Mouse (Mus musculus) kidney, embryonic 15.5 days (tissue): ENCODE results near the gene Anxa5. TPM values are rescaled to one million over a fixed set of nuclear protein-coding genes. Genes with fewer than 3 reads are reported as not detected.

Source experiments
- ATAC-seq: fragments of 200-750 bp; cut with Nextera tagmentation; replicated peaks from 2 replicates; pipeline ENCODE4 v1.8.0; 2017; ENCODE audit warnings: moderate TSS enrichment; ENCODE audit not compliant: low FRiP score
- H3K27ac ChIP-seq: fragments of 300-500 bp; sonication (generic); 2 replicates; pipeline ENCODE4 v1.5.1; 2015; ENCODE audit warnings: mild to moderate bottlenecking, inconsistent platforms
- H3K27me3 ChIP-seq: fragments of 300-500 bp; sonication (generic); 2 replicates; pipeline ENCODE4 v1.6.1; 2015; ENCODE audit warnings: inconsistent platforms
- H3K36me3 ChIP-seq: fragments of 300-500 bp; sonication (generic); 2 replicates; pipeline ENCODE4 v1.6.1; 2015; ENCODE audit warnings: inconsistent platforms
- H3K4me1 ChIP-seq: fragments of 300-500 bp; sonication (generic); 2 replicates; pipeline ENCODE4 v1.6.1; 2015; ENCODE audit warnings: inconsistent platforms
- H3K4me2 ChIP-seq: fragments of 300-500 bp; sonication (generic); 2 replicates; pipeline ENCODE4 v1.6.1; 2015; ENCODE audit warnings: moderate library complexity, mild to moderate bottlenecking, inconsistent platforms
- H3K4me3 ChIP-seq: fragments of 300-500 bp; sonication (generic); replicated peaks from 2 replicates; pipeline ENCODE4 v1.5.1; 2015; ENCODE audit warnings: mild to moderate bottlenecking, inconsistent platforms
- H3K9ac ChIP-seq: fragments of 300-500 bp; sonication (generic); 2 replicates; pipeline ENCODE4 v1.6.1; 2015; ENCODE audit warnings: mild to moderate bottlenecking, inconsistent platforms
- H3K9me3 ChIP-seq: fragments of 300-500 bp; sonication (generic); replicated peaks from 2 replicates; pipeline ENCODE4 v1.6.1; 2016; ENCODE audit warnings: inconsistent platforms
- WGBS: fragments of 180-500 bp; shearing (Covaris S2); methylation state at CpG from one replicate; pipeline ENCODE4 v1.1.7; 2015; ENCODE audit warnings: mixed read lengths; 5-methylcytosine and 5-hydroxymethylcytosine counted together
- polyA plus RNA-seq: library from polyadenylated mRNA; unstranded; fragments of >200 nt; fragmentation: Nextera tagmentation; extraction: Ambion mirVana; gene quantifications from 2 replicates; pipeline ENCODE4 v1.2.1, GENCODE M21; 2015

Gene Anxa5
- polyA plus RNA-seq, 1 experiment from 2014 or later, result 314 TPM

- Histone ChIP-seq H3K4me2 (no peak overlapping the region), H3K27ac (no peak overlapping the region), H3K27me3 (no peaks in the 10 kb centered on the region), H3K4me1 (peaks cover 3% of the 10 kb centered on the region; the same call in 1 of the 2 replicates), H3K36me3 (peaks cover 7% of the 10 kb centered on the region), H3K4me3 (no peak overlapping the region), H3K9ac (no peak overlapping the region), H3K9me3 (no peaks in the 10 kb centered on the region)
- 84% methylated on average over 7 of the region's 7 CpGs for WGBS
- ATAC-seq, result no peak
Measured at GRCm38 (mm10) chr3:36467632-36468031, 8.1 kb downstream of the Anxa5 start.

GRCm38 (mm10) chr3:36465538-36465937 is 10.2 kb downstream of the Anxa5 start:
- no peak overlapping the region for H3K4me3 ChIP-seq
- H3K4me2 ChIP-seq, result no peak overlapping the region
- no peaks in the 10 kb centered on the region for H3K27me3 ChIP-seq
- 70% methylated on average over 7 of the region's 7 CpGs for WGBS
- ATAC-seq, result no peak
- H3K27ac ChIP-seq, result no peak overlapping the region
- H3K4me1 ChIP-seq, result peaks cover 3% of the 10 kb centered on the region; the same call in 1 of the 2 replicates
- H3K36me3 ChIP-seq, result peaks cover 25% of the 10 kb centered on the region
- no peaks in the 10 kb centered on the region for H3K9me3 ChIP-seq
- no peak overlapping the region for H3K9ac ChIP-seq

- H3K4me1 ChIP-seq, result peaks cover 3% of the 10 kb centered on the region; the same call in 1 of the 2 replicates
- no peak overlapping the region for H3K9ac ChIP-seq
- H3K27ac ChIP-seq, result no peak overlapping the region
- no peak for ATAC-seq
- peaks cover 54% of the 10 kb centered on the region for H3K36me3 ChIP-seq
- H3K4me3 ChIP-seq, result no peak overlapping the region
- H3K9me3 ChIP-seq, result no peaks in the 10 kb centered on the region
- H3K4me2 ChIP-seq, result no peak overlapping the region
- H3K27me3 ChIP-seq, result no peaks in the 10 kb centered on the region
- 29% methylated on average over 1 of the region's 1 CpGs for WGBS
Measured at GRCm38 (mm10) chr3:36462348-36462747, 13.3 kb downstream of the Anxa5 start.

GRCm38 (mm10) chr3:36461819-36462218 is 13.9 kb downstream of the Anxa5 start:
- Histone ChIP-seq H3K27me3 (no peaks in the 10 kb centered on the region), H3K27ac (no peak overlapping the region), H3K9me3 (no peaks in the 10 kb centered on the region), H3K36me3 (peaks cover 60% of the 10 kb centered on the region), H3K4me1 (peaks cover 3% of the 10 kb centered on the region; the same call in 1 of the 2 replicates), H3K4me2 (no peak overlapping the region), H3K4me3 (no peak overlapping the region), H3K9ac (no peak overlapping the region)
- no peak for ATAC-seq
- WGBS, result 83% methylated on average over 5 of the region's 5 CpGs

GRCm38 (mm10) chr3:36460717-36461116 is 15.0 kb downstream of the Anxa5 start:
- no peak overlapping the region for H3K9ac ChIP-seq
- peaks cover 3% of the 10 kb centered on the region; the same call in 1 of the 2 replicates for H3K4me1 ChIP-seq
- H3K27ac ChIP-seq, result no peak overlapping the region
- H3K4me2 ChIP-seq, result no peak overlapping the region
- H3K9me3 ChIP-seq, result no peaks in the 10 kb centered on the region
- no peak for ATAC-seq
- H3K36me3 ChIP-seq, result peaks cover 67% of the 10 kb centered on the region
- no peak overlapping the region for H3K4me3 ChIP-seq
- WGBS, result 88% methylated on average over 7 of the region's 7 CpGs
- no peaks in the 10 kb centered on the region for H3K27me3 ChIP-seq

GRCm38 (mm10) chr3:36455566-36455965 is 20.1 kb downstream of the Anxa5 start:
- Histone ChIP-seq H3K4me3 (no peak overlapping the region), H3K4me1 (no peaks in the 10 kb centered on the region), H3K36me3 (peaks cover 89% of the 10 kb centered on the region), H3K9me3 (no peaks in the 10 kb centered on the region), H3K4me2 (no peak overlapping the region), H3K27ac (no peak overlapping the region), H3K27me3 (no peaks in the 10 kb centered on the region), H3K9ac (no peak overlapping the region)
- no peak for ATAC-seq
- 81% methylated on average over 3 of the region's 3 CpGs for WGBS

GRCm38 (mm10) chr3:36455124-36455523 is 20.6 kb downstream of the Anxa5 start:
- H3K36me3 ChIP-seq, result peaks cover 91% of the 10 kb centered on the region
- H3K4me2 ChIP-seq, result no peak overlapping the region
- H3K9me3 ChIP-seq, result no peaks in the 10 kb centered on the region
- no peak overlapping the region for H3K9ac ChIP-seq
- H3K27ac ChIP-seq, result no peak overlapping the region
- H3K4me3 ChIP-seq, result no peak overlapping the region
- no peaks in the 10 kb centered on the region for H3K27me3 ChIP-seq
- WGBS, result 91% methylated on average over 8 of the region's 8 CpGs
- no peak for ATAC-seq
- H3K4me1 ChIP-seq, result no peaks in the 10 kb centered on the region

GRCm38 (mm10) chr3:36452502-36452901 is 23.2 kb downstream of the Anxa5 start:
- Histone ChIP-seq H3K27ac (no peak overlapping the region), H3K4me3 (no peak overlapping the region), H3K4me2 (no peak overlapping the region), H3K4me1 (0 out of 2 replicates have a peak, but pooled peaks cover 3% of the 10 kb centered on the region), H3K36me3 (peaks cover 74% of the 10 kb centered on the region), H3K9ac (no peak overlapping the region), H3K9me3 (no peaks in the 10 kb centered on the region), H3K27me3 (no peaks in the 10 kb centered on the region)
- ATAC-seq, result no peak
- WGBS, result 80% methylated on average over 1 of the region's 1 CpGs

- H3K27me3 ChIP-seq, result no peaks in the 10 kb centered on the region
- no peak overlapping the region for H3K9ac ChIP-seq
- no peak overlapping the region for H3K4me2 ChIP-seq
- 0 out of 2 replicates have a peak, but pooled peaks cover 3% of the 10 kb centered on the region for H3K4me1 ChIP-seq
- ATAC-seq, result no peak
- no peaks in the 10 kb centered on the region for H3K9me3 ChIP-seq
- WGBS, result 35% methylated on average over 20 of the region's 20 CpGs
- peaks cover 52% of the 10 kb centered on the region for H3K36me3 ChIP-seq
- H3K27ac ChIP-seq, result no peak overlapping the region
- H3K4me3 ChIP-seq, result no peak overlapping the region
Measured at GRCm38 (mm10) chr3:36449292-36450165, 26.2 kb downstream of the Anxa5 start.

- 77% methylated on average over 6 of the region's 6 CpGs for WGBS
- H3K9ac ChIP-seq, result no peak overlapping the region
- H3K4me3 ChIP-seq, result no peak overlapping the region
- H3K9me3 ChIP-seq, result no peaks in the 10 kb centered on the region
- H3K27ac ChIP-seq, result no peak overlapping the region
- no peak for ATAC-seq
- H3K27me3 ChIP-seq, result no peaks in the 10 kb centered on the region
- H3K36me3 ChIP-seq, result peaks cover 29% of the 10 kb centered on the region
- H3K4me2 ChIP-seq, result no peak overlapping the region
- 0 out of 2 replicates have a peak, but pooled peaks cover 3% of the 10 kb centered on the region for H3K4me1 ChIP-seq
Measured at GRCm38 (mm10) chr3:36446918-36447317, 28.8 kb downstream of the Anxa5 start.

GRCm38 (mm10) chr3:36446506-36446905 is 29.2 kb downstream of the Anxa5 start:
- H3K36me3 ChIP-seq, result peaks cover 25% of the 10 kb centered on the region
- no peak overlapping the region for H3K9ac ChIP-seq
- no peak for ATAC-seq
- H3K27ac ChIP-seq, result no peak overlapping the region
- no peaks in the 10 kb centered on the region for H3K27me3 ChIP-seq
- no peak overlapping the region for H3K4me3 ChIP-seq
- WGBS, result 87% methylated on average over 5 of the region's 5 CpGs
- H3K4me2 ChIP-seq, result no peak overlapping the region
- no peaks in the 10 kb centered on the region for H3K9me3 ChIP-seq
- H3K4me1 ChIP-seq, result 0 out of 2 replicates have a peak, but pooled peaks cover 3% of the 10 kb centered on the region

- WGBS, result 96% methylated on average over 3 of the region's 3 CpGs
- no peak overlapping the region for H3K27ac ChIP-seq
Measured at GRCm38 (mm10) chr3:36446041-36446440, 29.7 kb downstream of the Anxa5 start.

More at GRCm38 (mm10) chr3:36446041-36446440, 29.7 kb downstream of the Anxa5 start:
- no peaks in the 10 kb centered on the region for H3K9me3 ChIP-seq
- H3K4me3 ChIP-seq, result no peak overlapping the region
- peaks cover 21% of the 10 kb centered on the region for H3K36me3 ChIP-seq
- no peak overlapping the region for H3K9ac ChIP-seq
- H3K4me2 ChIP-seq, result no peak overlapping the region
- H3K27me3 ChIP-seq, result no peaks in the 10 kb centered on the region
- 0 out of 2 replicates have a peak, but pooled peaks cover 3% of the 10 kb centered on the region for H3K4me1 ChIP-seq
- no peak for ATAC-seq
